ENCODE assay signal across 8 mouse cellular contexts in genomic region chr10:69571972-69572371, GRCm38 (mm10).
DNase-seq lines count a peak whose midpoint lies in the region; ATAC-seq and TF ChIP-seq lines count a peak whose summit lies in the region.

No protein-coding gene starts in this region.

- peak overlapping the region; percentile 36 for H3K4me3 ChIP-seq in heart, embryonic 12.5 days
- H3K4me3 ChIP-seq in hindbrain, embryonic 14.5 days (replicated peaks; ENCODE audit: low read length) = peak overlapping the region; percentile 3; the same call in 1 of the 2 replicates
- 0 out of 2 replicates have a peak overlapping the region, but pooled peaks have one; percentile 1 for H3K4me3 ChIP-seq in midbrain, embryonic 14.5 days (replicated peaks; ENCODE audit: low read depth, low read length)

- DNase-seq in heart, adult 18-20 months = no peak
- DNase-seq in brain, embryonic 14.5 days (ENCODE audit: low read depth) = peak; percentile 58
- peak; percentile 40 for DNase-seq in hindbrain, embryonic 14.5 days (ENCODE audit: low spot score)
- peak; percentile 40 for DNase-seq in midbrain, embryonic 14.5 days
- no peak for DNase-seq in layer of hippocampus, postnatal 36 days
- no peak for DNase-seq in frontal cortex, postnatal 36 days (ENCODE audit: low spot score in 2 of 2)
- no peak for DNase-seq in adrenal gland, adult 18-20 months (ENCODE audit: low spot score in 2 of 2)

- 4% methylated on average over 9 of the region's 9 CpGs for WGBS in heart, embryonic 12.5 days
- 4% methylated on average over 9 of the region's 9 CpGs for WGBS in hindbrain, embryonic 14.5 days
- WGBS in midbrain, embryonic 14.5 days = 4% methylated on average over 9 of the region's 9 CpGs

- H3K9me3 ChIP-seq in heart, embryonic 12.5 days (replicated peaks) = no peaks in the 10 kb centered on the region
- H3K9me3 ChIP-seq in hindbrain, embryonic 14.5 days (ENCODE audit: control insufficient read depth, low read length) = no peaks in the 10 kb centered on the region
- H3K9me3 ChIP-seq in midbrain, embryonic 14.5 days (ENCODE audit: control insufficient read depth, low read length) = no peaks in the 10 kb centered on the region

- no peaks in the 10 kb centered on the region for H3K27me3 ChIP-seq in heart, embryonic 12.5 days (replicated peaks)
- no peaks in the 10 kb centered on the region for H3K27me3 ChIP-seq in hindbrain, embryonic 14.5 days (ENCODE audit: control insufficient read depth, insufficient read depth, low read length)
- H3K27me3 ChIP-seq in midbrain, embryonic 14.5 days (ENCODE audit: control insufficient read depth, insufficient read depth, low read length) = no peaks in the 10 kb centered on the region

- H3K36me3 ChIP-seq in heart, embryonic 12.5 days = no peaks in the 10 kb centered on the region
- H3K36me3 ChIP-seq in hindbrain, embryonic 14.5 days (replicated peaks; ENCODE audit: control insufficient read depth, insufficient read depth) = no peaks in the 10 kb centered on the region
- H3K36me3 ChIP-seq in midbrain, embryonic 14.5 days (ENCODE audit: control insufficient read depth, insufficient read depth, low read length) = no peaks in the 10 kb centered on the region

- H3K27ac ChIP-seq in heart, embryonic 12.5 days (ENCODE audit: poor library complexity, severe bottlenecking) = no peak overlapping the region
- no peak overlapping the region for H3K27ac ChIP-seq in hindbrain, embryonic 14.5 days
- H3K27ac ChIP-seq in midbrain, embryonic 14.5 days (replicated peaks; ENCODE audit: low read depth, low read length) = no peak overlapping the region

- no peak overlapping the region for H3K9ac ChIP-seq in heart, embryonic 12.5 days
- H3K9ac ChIP-seq in hindbrain, embryonic 14.5 days = no peak overlapping the region
- no peak overlapping the region for H3K9ac ChIP-seq in midbrain, embryonic 14.5 days (replicated peaks; ENCODE audit: low read length)

- H3K4me1 ChIP-seq in heart, embryonic 12.5 days (replicated peaks) = peaks cover 75% of the 10 kb centered on the region
- H3K4me1 ChIP-seq in hindbrain, embryonic 14.5 days (replicated peaks; ENCODE audit: control insufficient read depth, insufficient read depth, low read length) = peaks cover 64% of the 10 kb centered on the region
- peaks cover 49% of the 10 kb centered on the region for H3K4me1 ChIP-seq in midbrain, embryonic 14.5 days (ENCODE audit: control insufficient read depth, insufficient read depth, low read length)

- peak overlapping the region; percentile 73 for H3K4me2 ChIP-seq in heart, embryonic 12.5 days
- peak overlapping the region; percentile 42 for H3K4me2 ChIP-seq in hindbrain, embryonic 14.5 days (replicated peaks)
- peak overlapping the region; percentile 36 for H3K4me2 ChIP-seq in midbrain, embryonic 14.5 days (ENCODE audit: low read length)

- ATAC-seq in heart, embryonic 12.5 days (ENCODE audit: insufficient number of reproducible peaks, low FRiP score) = no peak
- ATAC-seq in hindbrain, embryonic 14.5 days (ENCODE audit: low FRiP score) = no peak
- no peak for ATAC-seq in midbrain, embryonic 14.5 days (ENCODE audit: low FRiP score, low TSS enrichment)

- peak; percentile 5; the same call in 1 of the 2 replicates for TF ChIP-seq CTCF in brain, embryonic 14.5 days (IDR thresholded peaks at IDR 0.05; ENCODE audit: borderline replicate concordance, extremely low read depth, insufficient read depth, insufficient read length)

- TF ChIP-seq POLR2A in brain, embryonic 14.5 days (IDR thresholded peaks at IDR 0.05; ENCODE audit: borderline replicate concordance, extremely low read depth, insufficient read depth, insufficient read length, poor library complexity, severe bottlenecking) = no peak

Comparison
In these comparisons a context has a peak if more than half of its experiments do, and no peak if none do; other contexts are left out.
1. DNase-seq: peak in brain, embryonic 14.5 days (single experiment), hindbrain, embryonic 14.5 days (single experiment) and midbrain, embryonic 14.5 days (single experiment); none in heart, adult 18-20 months (0 of 2), layer of hippocampus, postnatal 36 days (0 of 2), frontal cortex, postnatal 36 days (0 of 2) and adrenal gland, adult 18-20 months (0 of 2).
2. Peak in every context shown above with its lines, with median percentiles within 50 percentile points of each other: H3K4me2 ChIP-seq and H3K4me3 ChIP-seq.